Mouse (Mus musculus): ENCODE measurements around the gene Ppp6c. TPM values are rescaled to one million over a fixed set of nuclear protein-coding genes. Genes with fewer than 3 reads are reported as not detected.

Gene Ppp6c
- total RNA-seq, 4 experiments from 2014 or later: 55.8 to 69.5 (median 58.4) TPM

DNA sequence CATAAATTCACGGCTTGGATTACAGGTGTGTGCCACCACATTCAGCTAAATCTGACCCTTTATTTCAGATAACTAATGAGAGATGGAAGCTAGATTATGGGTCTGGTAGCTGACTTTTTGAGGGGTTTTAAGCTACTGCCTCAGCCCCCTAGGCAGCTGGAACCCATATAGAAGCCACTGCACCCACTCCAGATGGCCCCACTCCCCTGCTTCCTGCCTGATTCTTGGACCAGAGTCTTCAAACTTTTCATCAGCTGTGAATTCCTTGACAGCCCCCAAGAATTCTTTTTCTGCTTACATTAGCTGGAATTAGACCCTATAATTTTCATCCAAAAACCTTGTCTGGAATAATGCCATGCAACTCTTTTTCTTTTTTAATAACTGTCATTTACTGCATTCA is 79.8 kb downstream of the Ppp6c start:
- no peak for DNase-seq (ENCODE audit: low spot score in 2 of 2)

Other genes with a start within 250 kb of the Ppp6c start
- gene Wdr38, start 229.0 kb downstream of the Ppp6c start, total RNA-seq (2022): under 1 TPM; 0.30 to 0.72 (median 0.65) TPM
- gene Arpc5l, start 221.1 kb downstream of the Ppp6c start, total RNA-seq (2022): 10 to 100 TPM; 89.2 to 98.8 (median 93.9) TPM
- 100 to 1,000 TPM; 259 to 303 (median 283) TPM for gene Rpl35, start 220.8 kb downstream of the Ppp6c start, total RNA-seq (2022)
- gene Golga1, start 160.9 kb downstream of the Ppp6c start, total RNA-seq (2022): 10 to 100 TPM; 28.8 to 34.4 (median 30.5) TPM
- gene Scai, start 35.7 kb downstream of the Ppp6c start, total RNA-seq (2022): 10 to 100 TPM; 52.3 to 65.1 (median 57.8) TPM

Measured in left cerebral cortex, adult 8-10 months (tissue).